Mouse (Mus musculus): ENCODE results near the gene Sytl1. TPM values are rescaled to one million over a fixed set of nuclear protein-coding genes. Genes with fewer than 3 reads are reported as not detected.

Sytl1 gene
- total and polyA plus RNA-seq, 3 experiments = 0.08 to 0.31 TPM; not detected in 1

DNA sequence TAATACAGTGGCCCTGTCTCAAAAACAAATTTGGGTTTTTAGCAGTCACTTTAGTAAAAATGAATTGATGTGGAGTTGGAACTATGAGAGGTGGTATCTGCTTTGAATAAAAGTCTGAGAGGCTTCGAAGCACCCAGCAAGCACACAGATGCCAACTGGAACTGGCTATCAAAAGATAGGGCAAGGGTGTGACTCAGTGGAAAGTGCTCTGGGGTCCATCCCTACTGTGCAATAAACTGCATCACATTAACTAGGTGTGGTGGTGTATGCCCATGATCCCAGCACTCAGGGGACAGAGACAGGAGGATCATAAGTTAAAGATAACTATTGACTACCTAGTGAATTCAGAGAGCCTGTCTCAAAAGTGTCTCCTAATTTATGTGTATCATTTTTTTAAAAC lies 28.3 kb upstream of the Sytl1 start:
- H3K4me3 ChIP-seq (ENCODE audit: control insufficient read depth in 1 of 2, insufficient read depth in 1 of 2, low read depth in 2 of 2, low read length in 2 of 2) = no peak overlapping the region
- H3K27me3 ChIP-seq (ENCODE audit: control insufficient read depth in 1 of 2, insufficient read depth in 2 of 2, low read length in 2 of 2) = no peaks in the 10 kb centered on the region
- H3K4me1 ChIP-seq (ENCODE audit: control insufficient read depth in 1 of 2, insufficient read depth in 2 of 2, low read length in 2 of 2) = peaks cover 3 to 4% of the 10 kb centered on the region in 2 experiments
- no peak for DNase-seq (ENCODE audit: low read depth, low spot score)
- no peaks in the 10 kb centered on the region for H3K9me3 ChIP-seq (replicated peaks; ENCODE audit: insufficient read depth, low read length)
- H3K9ac ChIP-seq (ENCODE audit: control insufficient read depth, low read depth, low read length, poor library complexity, severe bottlenecking) = no peak overlapping the region
- no peak for TF ChIP-seq GATA1 (IDR thresholded peaks at IDR 0.05; ENCODE audit: low read depth, low read length)
- no peak for TF ChIP-seq ZMIZ1 (IDR thresholded peaks at IDR 0.05; ENCODE audit: low read depth, low read length)
- TF ChIP-seq HCFC1 (IDR thresholded peaks at IDR 0.05; ENCODE audit: low read depth, low read length) = no peak
- no peak for TF ChIP-seq MXI1 (IDR thresholded peaks at IDR 0.05; ENCODE audit: low read depth, low read length)
- no peak for TF ChIP-seq NRF1 (IDR thresholded peaks at IDR 0.05; ENCODE audit: insufficient read depth, low read depth, low read length, poor library complexity, severe bottlenecking)
- TF ChIP-seq ELF1 (IDR thresholded peaks at IDR 0.05; ENCODE audit: low read depth, low read length) = no peak
- no peak for TF ChIP-seq UBTF (IDR thresholded peaks at IDR 0.05; ENCODE audit: borderline replicate concordance, insufficient read depth, low read depth, low read length)
- no peak for TF ChIP-seq POLR2A (IDR thresholded peaks at IDR 0.05; ENCODE audit: control insufficient read depth in 1 of 2, insufficient read depth in 1 of 2, low read depth in 1 of 2, low read length in 2 of 2, poor library complexity in 1 of 2)
- TF ChIP-seq SIN3A (IDR thresholded peaks at IDR 0.05; ENCODE audit: low read length) = no peak
- H3K27ac ChIP-seq (ENCODE audit: control insufficient read depth, low read depth, low read length) = no peak overlapping the region
- H3K36me3 ChIP-seq (ENCODE audit: control insufficient read depth in 1 of 2, insufficient read depth in 2 of 2, low read length in 2 of 2) = peaks cover 0 to 8% of the 10 kb centered on the region in 2 experiments; a peak in 3 of 4 replicates
- H3K79me2 ChIP-seq (ENCODE audit: control insufficient read depth, insufficient read depth, low read length, poor library complexity) = no peaks in the 10 kb centered on the region

DNA sequence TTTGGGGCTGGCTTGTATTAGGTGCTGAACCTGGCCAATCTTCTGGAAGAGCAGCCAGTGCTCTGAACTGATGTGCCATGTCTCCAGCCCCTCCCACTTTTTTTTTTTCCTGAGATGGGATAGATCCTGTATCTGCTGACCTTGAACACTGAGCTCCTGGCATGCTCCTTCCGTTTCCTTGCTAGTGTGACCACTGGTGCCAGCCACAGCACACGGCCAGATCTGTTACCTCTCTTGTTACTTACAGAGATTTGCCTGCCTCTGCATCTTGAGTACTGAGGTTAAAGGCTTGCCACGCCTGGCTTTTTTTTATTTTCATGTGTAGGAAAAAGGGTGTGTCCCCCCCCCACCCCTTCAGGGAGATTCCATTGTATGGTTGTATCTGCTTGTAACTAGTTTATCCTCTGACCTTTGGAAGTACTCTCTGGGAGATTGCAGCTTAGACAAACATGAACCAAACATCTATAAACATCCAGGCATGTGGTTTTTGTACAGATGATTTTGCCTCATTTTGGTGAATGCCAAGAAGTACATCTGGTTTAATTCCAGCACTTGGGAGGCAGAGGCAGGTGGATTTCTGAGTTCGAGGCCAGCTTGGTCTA lies 23.7 kb upstream of the Sytl1 start:
- Histone ChIP-seq H3K4me3 (ENCODE audit: control insufficient read depth in 1 of 2, insufficient read depth in 1 of 2, low read depth in 2 of 2, low read length in 2 of 2) (no peak overlapping the region), H3K9me3 (replicated peaks; ENCODE audit: insufficient read depth, low read length) (no peaks in the 10 kb centered on the region), H3K79me2 (ENCODE audit: control insufficient read depth, insufficient read depth, low read length, poor library complexity) (no peaks in the 10 kb centered on the region), H3K27me3 (ENCODE audit: control insufficient read depth in 1 of 2, insufficient read depth in 2 of 2, low read length in 2 of 2) (no peaks in the 10 kb centered on the region), H3K27ac (ENCODE audit: control insufficient read depth, low read depth, low read length) (peak overlapping the region; percentile 38), H3K36me3 (ENCODE audit: control insufficient read depth in 1 of 2, insufficient read depth in 2 of 2, low read length in 2 of 2) (peaks cover 0 to 38% of the 10 kb centered on the region in 2 experiments; a peak in 2 of 4 replicates), H3K9ac (ENCODE audit: control insufficient read depth, low read depth, low read length, poor library complexity, severe bottlenecking) (no peak overlapping the region), H3K4me1 (ENCODE audit: control insufficient read depth in 1 of 2, insufficient read depth in 2 of 2, low read length in 2 of 2) (peaks cover 10 to 40% of the 10 kb centered on the region in 2 experiments)
- TF ChIP-seq HCFC1 (IDR thresholded peaks at IDR 0.05; ENCODE audit: low read depth, low read length) (no peak), ELF1 (IDR thresholded peaks at IDR 0.05; ENCODE audit: low read depth, low read length) (no peak), RAD21 (IDR thresholded peaks at IDR 0.05; ENCODE audit: low read depth, low read length) (no peak), MEF2A (IDR thresholded peaks at IDR 0.05; ENCODE audit: extremely low read depth, insufficient replicate concordance, low read depth, low read length, poor library complexity, severe bottlenecking) (no peak), KAT2A (conservative IDR thresholded peaks at IDR 0.05; ENCODE audit: low read depth, low read length) (no peak)
- no peak for DNase-seq (ENCODE audit: low read depth, low spot score)

DNA sequence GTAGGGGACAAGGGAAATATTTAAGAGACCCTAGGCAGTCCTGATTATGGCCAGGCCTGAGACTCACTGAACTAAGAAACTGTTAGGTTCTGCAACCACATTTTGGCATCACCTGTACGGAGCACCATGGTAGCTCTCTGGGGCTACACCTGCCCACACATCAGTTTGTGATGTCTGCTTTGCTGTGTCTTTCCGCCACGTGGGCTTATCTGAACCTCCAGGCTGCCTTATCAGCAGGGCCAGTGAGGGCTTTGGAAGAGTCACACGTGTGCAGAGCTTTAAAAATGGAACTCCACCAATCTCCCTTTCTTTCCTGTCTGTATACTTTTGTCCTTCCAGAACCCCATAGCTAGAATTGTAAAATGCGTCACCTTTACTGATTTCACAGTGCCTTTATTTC lies 23.0 kb upstream of the Sytl1 start:
- H3K79me2 ChIP-seq (ENCODE audit: control insufficient read depth, insufficient read depth, low read length, poor library complexity) = no peaks in the 10 kb centered on the region
- H3K27me3 ChIP-seq (ENCODE audit: control insufficient read depth in 1 of 2, insufficient read depth in 2 of 2, low read length in 2 of 2) = no peaks in the 10 kb centered on the region
- peaks cover 8 to 40% of the 10 kb centered on the region in 2 experiments for H3K4me1 ChIP-seq (ENCODE audit: control insufficient read depth in 1 of 2, insufficient read depth in 2 of 2, low read length in 2 of 2)
- H3K9ac ChIP-seq (ENCODE audit: control insufficient read depth, low read depth, low read length, poor library complexity, severe bottlenecking) = no peak overlapping the region
- no peak overlapping the region for H3K4me3 ChIP-seq (ENCODE audit: control insufficient read depth in 1 of 2, insufficient read depth in 1 of 2, low read depth in 2 of 2, low read length in 2 of 2)
- H3K27ac ChIP-seq (ENCODE audit: control insufficient read depth, low read depth, low read length) = peak overlapping the region; percentile 38
- H3K36me3 ChIP-seq (ENCODE audit: control insufficient read depth in 1 of 2, insufficient read depth in 2 of 2, low read length in 2 of 2) = peaks cover 0 to 36% of the 10 kb centered on the region in 2 experiments; a peak in 2 of 4 replicates
- DNase-seq (ENCODE audit: low read depth, low spot score) = peak; percentile 87
- no peaks in the 10 kb centered on the region for H3K9me3 ChIP-seq (replicated peaks; ENCODE audit: insufficient read depth, low read length)
- TF ChIP-seq MYB (IDR thresholded peaks at IDR 0.05; ENCODE audit: low read depth, low read length) = peak; percentile 39; the same call in 1 of the 2 replicates
- TF ChIP-seq TAL1 (IDR thresholded peaks at IDR 0.05; ENCODE audit: low read length) = peak; percentile 94
- peak; percentile 98 for TF ChIP-seq BHLHE40 (IDR thresholded peaks at IDR 0.05; ENCODE audit: borderline replicate concordance, low read depth, low read length)
- 0 out of 4 replicates have a peak, but pooled peaks of 1 of the 2 experiments have one; percentile 26 for TF ChIP-seq USF2 (IDR thresholded peaks at IDR 0.05; ENCODE audit: borderline replicate concordance in 1 of 2, insufficient read depth in 1 of 2, low read depth in 1 of 2, low read length in 2 of 2)
- no peak for TF ChIP-seq CTCF (IDR thresholded peaks at IDR 0.05 in 2 of 3, conservative IDR thresholded peaks at IDR 0.05 in 1 of 3; ENCODE audit: control insufficient read depth in 1 of 3, insufficient read depth in 1 of 3, low read depth in 2 of 3, low read length in 3 of 3, poor library complexity in 1 of 3, severe bottlenecking in 1 of 3)
- no peak for TF ChIP-seq MAFK (IDR thresholded peaks at IDR 0.05; ENCODE audit: borderline replicate concordance, low read depth, low read length)
- TF ChIP-seq HCFC1 (IDR thresholded peaks at IDR 0.05; ENCODE audit: low read depth, low read length) = peak; percentile 52; the same call in 1 of the 2 replicates
- peak; percentile 98 for TF ChIP-seq MAX (IDR thresholded peaks at IDR 0.05; ENCODE audit: low read length)
- TF ChIP-seq NRF1 (IDR thresholded peaks at IDR 0.05; ENCODE audit: insufficient read depth, low read depth, low read length, poor library complexity, severe bottlenecking) = no peak
- no peak for TF ChIP-seq NELFE (IDR thresholded peaks at IDR 0.05; ENCODE audit: low read depth, low read length)
- 0 out of 2 replicates have a peak, but pooled peaks have one; percentile 16 for TF ChIP-seq ZNF384 (IDR thresholded peaks at IDR 0.05; ENCODE audit: low read depth, low read length)
- TF ChIP-seq GATA1 (IDR thresholded peaks at IDR 0.05; ENCODE audit: low read depth, low read length) = peak; percentile 98
- peak; percentile 95 for TF ChIP-seq ETS1 (IDR thresholded peaks at IDR 0.05; ENCODE audit: low read depth, low read length)
- TF ChIP-seq KAT2A (conservative IDR thresholded peaks at IDR 0.05; ENCODE audit: low read depth, low read length) = no peak
- no peak; the same call in 1 of the 2 replicates for TF ChIP-seq UBTF (IDR thresholded peaks at IDR 0.05; ENCODE audit: borderline replicate concordance, insufficient read depth, low read depth, low read length)
